Mouse (Mus musculus): Measurements from ENCODE around the gene Asb10. TPM values are rescaled to one million over a fixed set of nuclear protein-coding genes. Genes with fewer than 3 reads are reported as not detected.

Gene Asb10
- polyA plus RNA-seq, 1 experiment from 2014 or later, result 0.07 TPM

GRCm38 (mm10) chr5:24486738-24487137, 54.0 kb downstream of the Asb10 start:
- 73% methylated on average over 5 of the region's 5 CpGs for WGBS (ENCODE audit: insufficient replicate concordance)
- 0 out of 2 replicates have a peak, but pooled peaks cover 9% of the 10 kb centered on the region for H3K4me1 ChIP-seq (replicated peaks)
- no peak for ATAC-seq (ENCODE audit: insufficient read depth)
- H3K4me3 ChIP-seq (replicated peaks), result no peak overlapping the region
- H3K9me3 ChIP-seq (replicated peaks), result no peaks in the 10 kb centered on the region
- H3K27ac ChIP-seq (replicated peaks), result no peak overlapping the region
- H3K9ac ChIP-seq, result no peak overlapping the region
- H3K27me3 ChIP-seq, result no peaks in the 10 kb centered on the region
- peaks cover 71% of the 10 kb centered on the region for H3K36me3 ChIP-seq (replicated peaks)
- no peak overlapping the region for H3K4me2 ChIP-seq

DNA sequence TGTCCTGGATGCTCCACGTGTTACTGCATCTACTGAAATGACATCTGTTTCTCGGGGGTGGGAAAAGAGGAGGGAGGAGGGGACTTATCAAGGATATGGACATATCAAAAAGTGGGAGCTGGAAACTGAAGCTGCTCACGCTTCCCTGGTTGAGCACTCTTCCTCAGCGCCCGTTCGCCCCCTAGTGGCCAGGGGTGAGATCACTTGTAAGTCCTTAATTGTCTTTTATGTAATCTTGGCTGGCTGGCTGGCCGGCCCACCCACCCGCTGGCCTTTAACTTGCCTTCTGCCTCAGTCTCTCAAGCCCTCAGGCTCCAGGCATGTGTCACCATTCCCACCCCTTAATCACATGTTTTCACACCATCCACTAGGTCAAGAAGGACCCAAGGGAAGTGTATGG, 54.7 kb downstream of the Asb10 start:
- WGBS (ENCODE audit: insufficient replicate concordance), result 7% methylated on average over 8 of the region's 8 CpGs
- Histone ChIP-seq H3K27me3 (no peaks in the 10 kb centered on the region), H3K4me2 (no peak overlapping the region), H3K4me3 (replicated peaks) (no peak overlapping the region), H3K9me3 (replicated peaks) (no peaks in the 10 kb centered on the region), H3K9ac (no peak overlapping the region), H3K27ac (replicated peaks) (no peak overlapping the region), H3K36me3 (replicated peaks) (peaks cover 71% of the 10 kb centered on the region), H3K4me1 (replicated peaks) (peaks cover 12% of the 10 kb centered on the region; the same call in 1 of the 2 replicates)
- no peak for ATAC-seq (ENCODE audit: insufficient read depth)

GRCm38 (mm10) chr5:24484963-24485362, 55.8 kb downstream of the Asb10 start:
- WGBS (ENCODE audit: insufficient replicate concordance), result 73% methylated on average over 22 of the region's 22 CpGs
- peak overlapping the region; percentile 20 for H3K4me3 ChIP-seq (replicated peaks)

DNA sequence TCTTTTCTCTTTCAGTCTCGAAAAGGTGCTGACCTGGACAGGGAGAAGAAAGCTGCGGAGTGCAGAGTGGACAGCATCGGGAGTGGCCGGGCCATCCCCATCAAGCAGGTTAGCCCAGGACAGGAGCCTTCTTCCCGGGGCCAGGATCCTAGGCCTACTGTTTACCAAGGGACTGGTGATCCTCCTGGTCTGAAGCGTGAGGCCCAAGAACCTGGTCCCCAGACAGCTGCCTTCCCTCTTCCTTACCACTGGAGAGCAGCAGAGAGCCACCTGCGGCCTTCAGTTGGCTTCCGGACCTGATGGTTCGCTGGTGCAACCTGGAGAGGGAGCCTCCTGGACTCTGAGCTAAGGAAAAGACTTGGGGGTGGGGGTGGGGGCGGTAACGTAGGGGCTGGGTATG, 57.5 kb downstream of the Asb10 start:
- no peak overlapping the region for H3K9ac ChIP-seq
- no peaks in the 10 kb centered on the region for H3K27me3 ChIP-seq
- no peaks in the 10 kb centered on the region for H3K9me3 ChIP-seq (replicated peaks)
- peak overlapping the region; percentile 42 for H3K4me2 ChIP-seq
- no peak overlapping the region for H3K4me3 ChIP-seq (replicated peaks)
- peaks cover 12% of the 10 kb centered on the region; the same call in 1 of the 2 replicates for H3K4me1 ChIP-seq (replicated peaks)
- H3K36me3 ChIP-seq (replicated peaks), result peaks cover 72% of the 10 kb centered on the region
- H3K27ac ChIP-seq (replicated peaks), result peak overlapping the region; percentile 67
- 46% methylated on average over 11 of the region's 11 CpGs for WGBS (ENCODE audit: insufficient replicate concordance)
- ATAC-seq (ENCODE audit: insufficient read depth), result peak; percentile 5; the same call in 1 of the 2 replicates

More at GRCm38 (mm10) chr5:24484963-24485362, 55.8 kb downstream of the Asb10 start:
- H3K4me1 ChIP-seq (replicated peaks), result peaks cover 12% of the 10 kb centered on the region; the same call in 1 of the 2 replicates
- no peak for ATAC-seq (ENCODE audit: insufficient read depth)
- no peaks in the 10 kb centered on the region for H3K27me3 ChIP-seq
- peaks cover 72% of the 10 kb centered on the region for H3K36me3 ChIP-seq (replicated peaks)
- no peak overlapping the region for H3K9ac ChIP-seq
- no peaks in the 10 kb centered on the region for H3K9me3 ChIP-seq (replicated peaks)
- H3K4me2 ChIP-seq, result peak overlapping the region; percentile 47
- H3K27ac ChIP-seq (replicated peaks), result no peak overlapping the region

Other genes with a start within 250 kb of the Asb10 start
- gene Kcnh2, start 189.4 kb downstream of the Asb10 start, polyA plus RNA-seq (2015; fragmentation: Nextera tagmentation; extraction: Ambion mirVana), result 0.35 and 0.68 TPM in 2 replicates
- 2.1 and 2.5 TPM in 2 replicates for gene Nos3, start 176.2 kb downstream of the Asb10 start, polyA plus RNA-seq (2015; fragmentation: Nextera tagmentation; extraction: Ambion mirVana)
- 0.58 and 2.2 TPM in 2 replicates for gene Atg9b, start 148.8 kb downstream of the Asb10 start, polyA plus RNA-seq (2015; fragmentation: Nextera tagmentation; extraction: Ambion mirVana)
- 25.6 and 30.8 TPM in 2 replicates for gene Abcb8, start 147.3 kb downstream of the Asb10 start, polyA plus RNA-seq (2015; fragmentation: Nextera tagmentation; extraction: Ambion mirVana)
- gene Asic3, start 127.6 kb downstream of the Asb10 start, polyA plus RNA-seq (2015; fragmentation: Nextera tagmentation; extraction: Ambion mirVana), result not detected in 2 replicates
- 7.7 and 8.8 TPM in 2 replicates for gene Cdk5, start 117.4 kb downstream of the Asb10 start, polyA plus RNA-seq (2015; fragmentation: Nextera tagmentation; extraction: Ambion mirVana)
- gene Slc4a2, start 117.1 kb downstream of the Asb10 start, polyA plus RNA-seq (2015; fragmentation: Nextera tagmentation; extraction: Ambion mirVana), result 8.9 and 10.3 TPM in 2 replicates
- 49.3 and 55.5 TPM in 2 replicates for gene Fastk, start 95.7 kb downstream of the Asb10 start, polyA plus RNA-seq (2015; fragmentation: Nextera tagmentation; extraction: Ambion mirVana)
- 5.1 and 5.5 TPM in 2 replicates for gene Tmub1, start 93.1 kb downstream of the Asb10 start, polyA plus RNA-seq (2015; fragmentation: Nextera tagmentation; extraction: Ambion mirVana)
- 11.3 and 14.7 TPM in 2 replicates for gene Agap3, start 88.8 kb downstream of the Asb10 start, polyA plus RNA-seq (2015; fragmentation: Nextera tagmentation; extraction: Ambion mirVana)
- gene Gbx1, start 13.8 kb downstream of the Asb10 start, polyA plus RNA-seq (2015; fragmentation: Nextera tagmentation; extraction: Ambion mirVana), result not detected in 2 replicates
- not detected in 2 replicates for gene 4931409K22Rik, start 15.8 kb upstream of the Asb10 start, polyA plus RNA-seq (2015; fragmentation: Nextera tagmentation; extraction: Ambion mirVana)
- gene Abcf2, start 36.5 kb upstream of the Asb10 start, polyA plus RNA-seq (2015; fragmentation: Nextera tagmentation; extraction: Ambion mirVana), result 43.2 and 44.4 TPM in 2 replicates
- gene Chpf2, start 45.8 kb upstream of the Asb10 start, polyA plus RNA-seq (2015; fragmentation: Nextera tagmentation; extraction: Ambion mirVana), result 10.5 and 13.4 TPM in 2 replicates
- 1.3 and 1.5 TPM in 2 replicates for gene Smarcd3, start 83.4 kb upstream of the Asb10 start, polyA plus RNA-seq (2015; fragmentation: Nextera tagmentation; extraction: Ambion mirVana)
- 12.4 and 12.5 TPM in 2 replicates for gene Nub1, start 144.6 kb upstream of the Asb10 start, polyA plus RNA-seq (2015; fragmentation: Nextera tagmentation; extraction: Ambion mirVana)
- gene Wdr86, start 189.7 kb upstream of the Asb10 start, polyA plus RNA-seq (2015; fragmentation: Nextera tagmentation; extraction: Ambion mirVana), result 1.1 and 1.5 TPM in 2 replicates
- gene Crygn, start 217.0 kb upstream of the Asb10 start, polyA plus RNA-seq (2015; fragmentation: Nextera tagmentation; extraction: Ambion mirVana), result not detected in 2 replicates

Data from liver, embryonic 15.5 days (tissue).